Mouse (Mus musculus) testis, adult 2 months (tissue): ENCODE measurements around the gene Zgrf1.

Source experiments
- CTCF ChIP-seq: fragments of 200-500 bp; IDR thresholded peaks from 2 replicates; pipeline ENCODE4 v1.5.1; 2012; ENCODE audit warnings: low read depth, mild to moderate bottlenecking, inconsistent platforms, low read length, moderate library complexity; ENCODE audit not compliant: control insufficient read depth, insufficient read depth, insufficient replicate concordance
- POLR2A ChIP-seq: fragments of 200-500 bp; IDR thresholded peaks from 2 replicates; pipeline ENCODE4 v1.6.1; 2012; ENCODE audit warnings: low read depth, mild to moderate bottlenecking, inconsistent platforms, low read length, moderate library complexity; ENCODE audit not compliant: control insufficient read depth

DNA sequence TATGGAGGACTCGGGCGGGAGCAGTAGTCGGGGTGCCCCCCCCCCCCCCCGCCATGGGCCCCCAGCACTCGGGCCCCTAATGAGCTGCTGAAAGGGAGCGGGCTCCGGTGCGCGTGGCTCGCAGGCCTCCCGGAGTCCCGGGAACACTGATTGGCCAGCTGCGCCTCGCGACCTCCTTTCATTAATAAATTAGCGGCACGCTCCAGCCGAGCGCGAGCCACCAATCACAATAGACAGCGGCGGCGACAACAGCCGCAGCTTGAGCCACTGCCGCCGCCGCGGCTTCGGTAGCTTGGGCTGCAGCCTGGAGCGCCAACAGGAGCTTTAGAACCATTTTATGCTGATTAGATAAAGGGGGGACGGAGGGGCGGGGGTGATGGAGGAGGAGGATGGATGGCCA lies 79.2 kb downstream of the Zgrf1 start:
- TF ChIP-seq CTCF (no peak), POLR2A (no peak)
